Mouse (Mus musculus) adrenal gland, adult 8-10 months (tissue): ENCODE results near the gene Ccdc32. TPM values are rescaled to one million over a fixed set of nuclear protein-coding genes. Genes with fewer than 3 reads are reported as not detected.
"Not testable (repeated sequence)": the region's sequence is repeated elsewhere in the genome, so short reads cannot be mapped to it uniquely, and the experiment has no call there.

Experiments
- DNase-seq: peaks from one replicate; pipeline ENCODE4 v3.0.0; 2022
- total RNA-seq, 4 experiments: library from RNA; stranded (reverse); gene quantifications; 2 replicates each; pipeline ENCODE4 v1.2.4; 2022

Gene Ccdc32
- total RNA-seq, result 10 to 100 TPM; 22.5 to 26.5 (median 23.2) TPM

DNA sequence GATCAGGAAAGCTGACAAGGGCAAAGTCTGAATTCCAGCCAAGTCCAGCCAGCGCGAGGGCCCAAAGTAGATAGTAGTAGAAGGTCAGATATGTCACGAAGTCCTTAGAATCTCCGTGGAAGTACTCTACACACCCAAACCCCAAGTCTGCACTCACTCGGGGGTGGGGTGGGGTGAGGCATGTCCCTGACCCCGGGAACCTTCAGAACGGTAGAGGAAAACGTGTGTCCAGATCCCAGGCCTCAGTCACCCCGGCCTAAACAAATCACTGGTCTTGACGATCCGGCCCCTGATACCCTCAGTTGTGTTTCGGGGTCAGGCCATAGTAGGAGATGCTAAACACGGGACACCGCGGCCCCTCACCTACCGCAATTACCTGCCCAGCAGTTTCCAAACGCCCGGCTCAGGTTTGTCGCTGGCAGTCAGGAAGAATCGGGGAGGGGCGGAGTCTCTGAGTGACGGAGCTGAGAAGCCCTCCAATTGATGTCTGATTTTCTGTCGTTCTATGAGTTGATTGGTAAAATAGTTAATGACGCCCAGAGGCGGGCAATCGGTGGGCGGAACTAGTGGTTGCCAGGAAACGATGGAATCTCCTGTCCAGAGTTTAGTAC lies at the start of gene Ccdc32:
Gene Ccdc32, minus strand, starts transcription at position 453 of the 611 bp plus-strand sequence.
- peak; percentile 95 for DNase-seq

DNA sequence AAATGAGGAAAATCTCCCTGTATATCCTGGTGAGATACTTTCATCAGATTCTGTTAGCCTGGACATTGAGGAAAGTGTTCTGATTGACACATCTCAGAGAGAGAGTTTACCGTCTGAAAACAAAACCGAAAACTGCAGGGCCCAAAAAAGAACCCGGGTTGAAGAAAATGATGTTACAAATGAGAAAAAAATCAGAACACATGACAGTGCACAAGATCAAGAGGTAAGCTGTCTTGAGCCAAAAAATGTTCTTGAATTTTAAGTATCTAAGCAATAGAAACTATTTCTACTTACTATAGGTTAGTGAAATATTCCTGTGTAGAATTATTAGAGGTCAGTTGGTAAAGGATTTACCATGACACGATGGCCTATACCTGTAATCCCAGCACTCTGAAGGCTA lies 43.2 kb upstream of the Ccdc32 start:
- no peak for DNase-seq

DNA sequence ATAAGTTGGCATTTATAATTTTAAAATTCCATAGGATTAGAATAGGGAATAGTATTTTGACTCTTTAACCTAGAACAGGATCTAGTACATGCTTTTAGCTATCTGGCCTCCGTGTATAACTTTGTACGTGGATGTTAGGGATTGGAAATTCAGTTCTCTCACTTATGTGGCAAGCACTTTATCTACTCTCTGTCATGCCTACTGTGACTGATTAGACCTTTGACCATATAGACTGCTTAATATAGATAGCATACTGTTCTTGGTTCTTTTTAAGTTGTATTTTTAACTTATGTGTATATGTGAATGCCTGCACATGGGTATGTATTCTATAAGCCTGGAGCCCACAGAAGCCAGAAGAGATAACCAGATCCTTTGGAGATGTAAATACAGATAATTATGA lies 30.9 kb upstream of the Ccdc32 start:
- no peak for DNase-seq

GRCm38 (mm10) chr2:119050132-119050650 lies 21.0 kb upstream of the Ccdc32 start:
- no peak for DNase-seq

- no peak for DNase-seq
Measured at GRCm38 (mm10) chr2:119047849-119048248, 18.7 kb upstream of the Ccdc32 start.

DNA sequence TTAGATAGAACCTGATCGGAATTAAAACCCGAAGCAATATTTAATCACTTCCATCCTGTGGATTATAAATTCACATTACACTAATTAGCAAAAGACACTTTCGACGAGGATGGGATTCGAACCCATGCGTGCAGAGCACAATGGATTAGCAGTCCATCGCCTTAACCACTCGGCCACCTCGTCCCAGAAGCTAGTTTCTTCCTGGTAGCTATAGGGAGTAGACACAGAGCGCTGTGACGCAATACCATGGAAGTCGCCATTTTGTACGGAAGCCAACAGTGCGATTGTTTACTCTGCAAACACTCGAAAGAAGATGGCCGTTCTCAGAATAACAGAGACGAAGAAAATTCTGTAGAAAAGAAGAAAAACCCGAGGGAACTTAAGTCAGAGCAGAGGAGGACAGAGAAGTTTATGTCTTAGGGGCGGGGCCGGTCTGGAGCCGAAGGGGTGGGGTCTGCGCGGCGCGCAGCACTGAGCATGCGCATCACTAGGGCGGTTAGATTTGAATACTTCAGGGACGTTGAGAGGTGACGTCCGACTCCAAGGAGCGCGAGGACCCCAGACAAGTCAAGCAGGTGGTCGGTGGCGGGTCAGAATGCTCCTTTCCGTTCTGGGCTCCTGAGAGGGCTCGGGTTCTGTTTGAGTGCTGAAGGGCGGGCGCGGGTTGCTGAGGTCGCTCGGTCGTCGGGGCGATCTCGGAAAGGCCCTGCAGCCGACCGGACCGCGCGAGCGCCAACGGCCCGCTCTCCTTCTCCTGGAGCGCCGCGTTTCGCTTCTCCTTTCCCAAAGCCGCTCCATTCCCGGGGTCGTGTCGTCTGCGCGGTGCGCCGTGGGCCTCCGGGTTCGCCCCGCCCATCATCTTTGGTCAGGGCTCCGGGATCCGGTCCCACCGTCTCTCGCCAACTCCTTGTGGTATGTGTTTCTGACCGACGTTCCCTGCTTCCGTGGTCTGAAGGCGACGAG lies 17.7 kb upstream of the Ccdc32 start, which contains the start of gene Knl1:
Gene Knl1, plus strand, starts transcription at position 471 of the 963 bp plus-strand sequence.
- peak; percentile 91 for DNase-seq

- DNase-seq, result no peak
Measured at GRCm38 (mm10) chr2:119045163-119045562, 16.0 kb upstream of the Ccdc32 start.

DNA sequence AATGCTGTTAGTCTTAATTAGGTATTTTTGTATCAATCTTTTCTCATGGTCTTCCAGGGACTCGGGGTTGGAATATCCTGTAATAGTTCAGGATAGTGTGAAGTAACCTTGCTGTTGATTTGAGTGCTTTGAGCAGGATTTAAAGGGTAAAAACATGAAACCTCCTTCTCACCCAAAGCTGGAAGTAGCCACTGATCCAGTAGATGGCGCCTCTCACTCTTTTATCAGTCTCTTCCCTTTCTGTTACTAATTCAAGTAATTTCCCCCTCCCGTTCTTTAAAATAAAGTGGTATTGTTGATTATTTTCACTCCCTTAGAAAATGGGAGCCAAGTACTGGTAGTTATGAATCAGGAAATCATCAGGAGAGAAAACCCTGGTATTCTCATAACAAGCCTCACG lies 11.7 kb upstream of the Ccdc32 start:
- DNase-seq, result no peak

GRCm38 (mm10) chr2:119035397-119035745 lies 6.2 kb upstream of the Ccdc32 start:
- no peak for DNase-seq

DNA sequence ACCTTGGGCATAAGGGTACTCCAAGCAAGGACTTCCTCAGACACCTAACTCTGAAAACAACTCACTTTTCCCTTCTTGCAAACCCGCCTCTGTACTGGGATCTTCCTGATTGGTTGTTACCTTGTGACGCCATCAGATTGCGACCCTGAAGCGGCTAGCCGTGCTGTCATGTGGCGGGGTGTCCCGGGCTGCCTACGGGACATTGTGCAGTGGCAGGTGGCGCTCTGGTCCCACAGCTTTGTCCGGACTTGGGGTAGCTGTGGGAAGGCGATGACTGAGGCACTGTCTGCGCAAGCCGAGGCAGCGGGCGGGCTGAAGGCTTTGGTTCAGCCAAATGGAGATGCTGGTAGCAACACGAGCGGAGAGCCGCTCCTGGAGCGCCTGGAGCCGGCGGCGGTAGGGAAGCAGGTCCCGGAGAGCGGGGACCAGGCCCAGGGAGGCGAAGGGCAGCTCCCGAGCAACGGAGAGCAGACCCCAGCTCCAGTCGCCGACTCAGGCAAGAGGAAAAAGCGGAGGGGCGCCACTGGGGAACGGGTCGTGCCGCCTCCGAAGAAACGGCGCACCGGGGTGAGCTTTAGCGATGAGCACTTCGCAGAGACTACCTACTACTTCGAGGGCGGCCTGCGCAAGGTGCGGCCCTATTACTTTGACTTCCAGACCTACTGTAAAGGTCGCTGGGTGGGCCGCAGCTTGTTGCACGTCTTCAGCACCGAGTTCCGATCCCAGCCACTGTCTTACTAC lies 5.6 kb upstream of the Ccdc32 start, which contains the start of gene Rpusd2:
Gene Rpusd2, plus strand, starts transcription at position 135 of the 741 bp plus-strand sequence.
- peak; percentile 92 for DNase-seq

- DNase-seq, result no peak
Measured at GRCm38 (mm10) chr2:119032191-119032590, 3.0 kb upstream of the Ccdc32 start.

GRCm38 (mm10) chr2:119026951-119027350 lies 2.2 kb downstream of the Ccdc32 start:
- no peak for DNase-seq

DNA sequence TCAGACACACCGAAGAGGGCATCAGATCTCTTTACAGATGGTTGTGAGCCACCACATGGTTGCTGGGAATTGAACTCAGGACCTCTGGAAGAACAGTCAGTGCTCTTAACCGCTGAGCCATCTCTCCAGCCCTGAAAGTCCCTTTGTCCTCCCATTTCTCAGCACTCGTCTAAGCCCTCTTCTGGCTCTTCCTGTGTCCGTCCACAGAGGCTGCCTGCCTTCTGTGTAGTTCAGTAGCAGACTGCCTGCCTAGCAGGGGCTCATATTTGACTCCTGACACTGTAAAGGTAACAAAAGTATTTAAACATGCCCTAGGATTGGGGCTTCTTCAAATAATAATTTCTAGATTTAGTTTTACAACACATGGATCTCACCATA lies 4.0 kb downstream of the Ccdc32 start:
- no peak for DNase-seq

- DNase-seq, result no peak
Measured at GRCm38 (mm10) chr2:119024536-119025238, 4.5 kb downstream of the Ccdc32 start.

DNA sequence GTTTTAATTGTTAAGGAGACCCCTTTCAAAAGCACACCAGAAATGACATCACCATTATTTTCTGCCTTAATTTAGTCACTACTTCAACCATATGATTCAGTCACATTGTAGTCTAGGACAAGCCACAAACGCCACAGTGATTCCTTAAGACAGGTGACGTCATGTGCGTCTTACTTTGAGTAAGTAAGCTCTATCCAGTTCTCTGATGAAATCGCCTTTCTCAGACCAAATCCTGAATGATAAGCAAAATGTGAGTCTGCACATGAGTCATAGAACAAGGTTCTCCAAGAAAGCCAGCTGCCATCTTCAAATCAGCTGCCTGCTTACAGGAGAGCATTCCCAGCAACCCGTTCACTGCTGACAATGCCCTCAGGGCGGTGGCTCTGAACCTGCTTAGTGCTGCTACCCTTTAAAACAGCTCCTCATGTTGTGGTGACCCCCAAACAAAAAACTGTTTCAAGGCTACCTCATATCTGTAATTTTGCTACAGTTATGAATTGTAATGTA lies 6.0 kb downstream of the Ccdc32 start:
- no peak for DNase-seq

- DNase-seq, result no peak
Measured at GRCm38 (mm10) chr2:119019538-119019937, 9.7 kb downstream of the Ccdc32 start.

DNA sequence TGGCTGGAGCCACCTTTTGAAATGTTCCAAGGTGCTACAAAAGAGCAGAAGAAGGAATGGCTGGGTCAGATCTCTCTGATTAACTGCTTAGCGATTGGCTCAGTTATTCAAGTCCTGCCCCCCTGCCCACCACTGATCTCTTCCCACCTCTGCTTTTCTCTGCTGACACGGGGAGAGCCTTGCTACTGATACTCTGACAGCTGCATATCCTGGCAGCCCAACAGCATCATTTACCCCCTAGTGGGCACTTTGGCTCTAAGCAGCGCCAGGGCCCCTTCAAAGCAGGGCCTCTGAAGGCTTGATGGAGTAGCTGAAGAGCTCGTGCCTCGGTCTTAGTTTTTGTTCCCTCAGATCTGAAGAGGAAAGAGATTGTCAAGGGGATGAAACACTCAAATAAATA lies 10.1 kb downstream of the Ccdc32 start:
- no peak for DNase-seq

DNA sequence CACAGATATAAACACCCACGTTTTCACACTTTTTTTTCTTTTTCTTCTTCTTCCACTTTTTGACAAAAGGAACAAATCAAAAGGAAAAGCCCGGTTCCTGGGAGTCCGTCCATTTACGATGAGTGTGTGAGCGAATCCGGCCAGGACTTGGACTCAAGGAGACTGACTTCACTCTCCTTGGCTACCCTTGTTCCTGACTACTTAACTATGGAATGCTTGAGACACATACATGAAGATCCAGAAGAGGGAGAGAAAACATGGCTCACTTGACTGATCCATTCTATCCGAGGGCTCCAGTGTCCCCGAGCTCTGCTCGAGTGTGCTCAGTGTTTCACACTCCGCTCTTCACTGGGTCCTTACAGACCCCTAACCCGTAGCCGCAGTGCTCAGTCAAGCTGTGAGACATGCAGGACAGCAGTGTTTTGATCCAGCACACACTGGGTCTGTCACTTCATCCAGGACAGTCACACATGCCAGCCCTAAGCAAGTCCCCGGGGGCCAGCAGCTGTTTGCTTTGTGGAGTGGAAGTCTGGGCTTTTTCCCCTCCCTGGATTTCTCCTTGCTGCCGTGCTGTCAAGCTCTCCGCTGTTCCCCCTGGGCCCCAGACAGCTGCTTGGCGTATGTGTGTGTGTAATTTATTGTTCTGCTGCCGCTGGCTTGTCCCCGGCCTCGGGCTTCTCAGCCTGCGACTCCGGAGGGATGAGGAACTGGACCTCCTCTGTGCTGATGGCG lies 10.6 kb downstream of the Ccdc32 start:
- DNase-seq, result no peak

GRCm38 (mm10) chr2:119017647-119018046 lies 11.5 kb downstream of the Ccdc32 start:
- DNase-seq, result no peak

- not testable (repeated sequence) for DNase-seq
Measured at GRCm38 (mm10) chr2:119016312-119016711, 12.9 kb downstream of the Ccdc32 start.

- peak; percentile 15 for DNase-seq
Measured at GRCm38 (mm10) chr2:119015604-119016180, 13.5 kb downstream of the Ccdc32 start.
